ENCODE assay signal across 8 mouse cellular contexts in the genomic region with DNA sequence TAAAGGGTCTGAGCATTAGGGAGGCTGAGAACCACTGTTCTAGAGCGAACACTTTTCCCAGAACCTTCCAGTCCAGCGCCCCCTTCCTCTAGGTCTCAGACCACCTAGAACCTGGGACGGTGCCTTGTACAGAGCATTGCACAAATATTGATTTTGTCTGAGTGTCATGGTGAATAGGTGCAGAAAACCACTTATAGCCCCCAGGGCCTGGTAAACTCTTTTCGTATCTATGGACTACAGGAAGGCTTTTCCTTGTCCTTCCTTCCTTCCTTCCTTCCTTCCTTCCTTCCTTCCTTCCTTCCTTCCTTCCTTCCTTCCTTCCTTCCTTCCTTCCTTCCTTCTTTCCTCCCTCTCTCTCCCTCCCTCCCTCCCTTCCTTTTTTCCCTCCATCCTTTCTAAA. TPM values are rescaled to one million over a fixed set of nuclear protein-coding genes. Genes with fewer than 3 reads are reported as not detected.
DNase-seq lines count a peak whose midpoint lies in the region; ATAC-seq and TF ChIP-seq lines count a peak whose summit lies in the region.

Gene Qpct (plus strand): TSS at position 301 of the 400 bp plus-strand sequence.

- WGBS in thymus, adult 2 months, result 95% methylated on average over 4 of the region's 4 CpGs
- WGBS in limb, embryonic 13.5 days, result 76% methylated on average over 4 of the region's 4 CpGs
- WGBS in stomach, embryonic 16.5 days, result 70% methylated on average over 4 of the region's 4 CpGs

- peak within 1 kb of the TSS; percentile 98 for H3K4me2 ChIP-seq in limb, embryonic 13.5 days (replicated peaks)
- H3K4me2 ChIP-seq in stomach, embryonic 16.5 days (ENCODE audit: low read depth, low read length), result peak within 1 kb of the TSS; percentile 99

- H3K36me3 ChIP-seq in thymus, adult 2 months (ENCODE audit: control insufficient read depth, insufficient read depth, low read length), result no peaks in the 10 kb centered on the region
- no peaks in the 10 kb centered on the region for H3K36me3 ChIP-seq in limb, embryonic 13.5 days
- no peaks in the 10 kb centered on the region for H3K36me3 ChIP-seq in stomach, embryonic 16.5 days (ENCODE audit: control insufficient read depth, insufficient read depth, low read length)

- H3K9me3 ChIP-seq in limb, embryonic 13.5 days, result no peaks in the 10 kb centered on the region
- H3K9me3 ChIP-seq in stomach, embryonic 16.5 days (replicated peaks; ENCODE audit: control insufficient read depth, low read length), result no peaks in the 10 kb centered on the region

- H3K4me3 ChIP-seq in thymus, adult 2 months (ENCODE audit: control insufficient read depth, insufficient read depth, low read length), result peak within 1 kb of the TSS; percentile 66
- peak within 1 kb of the TSS; percentile 57 for H3K4me3 ChIP-seq in limb, embryonic 13.5 days
- H3K4me3 ChIP-seq in stomach, embryonic 16.5 days (replicated peaks; ENCODE audit: low read length), result peak within 1 kb of the TSS; percentile 60

- no peak for TF ChIP-seq CTCF in thymus, adult 2 months (IDR thresholded peaks at IDR 0.05; ENCODE audit: borderline replicate concordance, control insufficient read depth, extremely low read depth, insufficient read depth, low read length, poor library complexity)

- H3K27me3 ChIP-seq in thymus, adult 2 months (ENCODE audit: control insufficient read depth, insufficient read depth, low read length), result no peaks in the 10 kb centered on the region
- H3K27me3 ChIP-seq in limb, embryonic 13.5 days, result peaks cover 29% of the 10 kb centered on the region
- peaks cover 7% of the 10 kb centered on the region for H3K27me3 ChIP-seq in stomach, embryonic 16.5 days (ENCODE audit: control insufficient read depth, insufficient read depth, low read length)

- H3K4me1 ChIP-seq in thymus, adult 2 months (replicated peaks; ENCODE audit: control insufficient read depth, insufficient read depth, low read length), result peaks cover 6% of the 10 kb centered on the region
- no peaks in the 10 kb centered on the region; the same call in 1 of the 2 replicates for H3K4me1 ChIP-seq in limb, embryonic 13.5 days
- H3K4me1 ChIP-seq in stomach, embryonic 16.5 days (ENCODE audit: control insufficient read depth, insufficient read depth, low read length), result no peaks in the 10 kb centered on the region

- no peak for ATAC-seq in limb, embryonic 13.5 days (ENCODE audit: low FRiP score, low read depth)
- no peak for ATAC-seq in stomach, embryonic 16.5 days (ENCODE audit: insufficient read depth, low FRiP score)

- no peak within 1 kb of the TSS for H3K27ac ChIP-seq in thymus, adult 2 months (ENCODE audit: control insufficient read depth, insufficient read depth, low read length)
- no peak within 1 kb of the TSS for H3K27ac ChIP-seq in limb, embryonic 13.5 days
- no peak within 1 kb of the TSS for H3K27ac ChIP-seq in stomach, embryonic 16.5 days (ENCODE audit: low read length)

- peak within 1 kb of the TSS; percentile 63 for H3K9ac ChIP-seq in limb, embryonic 13.5 days
- peak within 1 kb of the TSS; percentile 68 for H3K9ac ChIP-seq in stomach, embryonic 16.5 days (ENCODE audit: low read length)

- TF ChIP-seq POLR2A in thymus, adult 2 months (IDR thresholded peaks at IDR 0.05; ENCODE audit: control insufficient read depth, extremely low read depth, insufficient read depth, low read length, poor library complexity), result no peak

- no peak for DNase-seq in gastrocnemius, postnatal 4 days (ENCODE audit: low spot score in 2 of 2)
- no peak for DNase-seq in gastrocnemius, postnatal 25 days
- no peak for DNase-seq in thymus, adult 2 months
- no peak for DNase-seq in thymus, postnatal 14 days
- no peak for DNase-seq in spleen, postnatal 10 days (ENCODE audit: low spot score in 2 of 2)
- no peak for DNase-seq in kidney, adult 9 months

RNA-seq across cellular contexts. Expression of gene Qpct, which starts in this region (rescaled TPM):
- total RNA-seq in gastrocnemius, postnatal 4 days (2021), result 10 to 100 TPM; 29.0 to 31.5 TPM
- total RNA-seq in gastrocnemius, postnatal 25 days (2021), result 1 to 10 TPM; 3.9 to 5.4 TPM
- 2.3 and 2.7 TPM in 2 replicates for polyA plus RNA-seq in thymus, adult 2 months (2012; rRNA removed)
- polyA plus RNA-seq in limb, embryonic 13.5 days (2015; fragmentation: Nextera tagmentation; extraction: Ambion mirVana), result 4.1 and 5.7 TPM in 2 replicates
- polyA plus RNA-seq in stomach, embryonic 16.5 days (2015; fragmentation: Nextera tagmentation; extraction: Ambion mirVana), result 16.3 and 18.4 TPM in 2 replicates

Comparison
In these comparisons a context has a peak if more than half of its experiments do, and no peak if none do; other contexts are left out.
1. RNA of gene Qpct (total RNA-seq): 29.0 to 31.5 TPM in gastrocnemius, postnatal 4 days; 3.9 to 5.4 TPM in gastrocnemius, postnatal 25 days; every median in the first group is over 4 times any median in the second.
2. Peak in every context shown above with its lines, with median percentiles within 50 percentile points of each other: H3K4me3 ChIP-seq.